ENCODE assay signal across 11 mouse cellular contexts in genomic region chr4:108782421-108783085, GRCm38 (mm10). TPM values are rescaled to one million over a fixed set of nuclear protein-coding genes. Genes with fewer than 3 reads are reported as not detected.
A peak's percentile ranks its signal among the peaks of the same experiment; 100 is the strongest.
DNase-seq lines count a peak whose midpoint lies in the region; ATAC-seq and TF ChIP-seq lines count a peak whose summit lies in the region.
"Had no signal": no experiment of that assay in that cellular context is flagged by ENCODE, and none has a peak within 500 bp of the region (broad histone marks: within the 10 kb centered on the region; RNA-seq: fewer than 3 reads in every experiment).

No protein-coding gene starts in this region.

- no peak for DNase-seq in gastrocnemius, adult 2 months
- DNase-seq in gastrocnemius, postnatal 14 days = no peak
- peak; percentile 77 for DNase-seq in Muller cell, postnatal 12 days (ENCODE audit: inconsistent ontology term)
- no peak for DNase-seq in spleen, postnatal 14 days (ENCODE audit: low spot score in 2 of 2)
- no peak for DNase-seq in gastrocnemius, postnatal 10 days
- DNase-seq: heart, postnatal 4 days; thymus, postnatal 25 days had no signal

- WGBS in midbrain, embryonic 15.5 days = 39% methylated on average over 8 of the region's 8 CpGs

- ATAC-seq in midbrain, embryonic 15.5 days (replicated peaks) = no peak
- ATAC-seq: forebrain, embryonic 15.5 days had no signal

- peaks cover 3% of the 10 kb centered on the region; the same call in 1 of the 2 replicates for H3K4me1 ChIP-seq in embryonic fibroblast, embryonic 13.5 days (ENCODE audit: control insufficient read depth, insufficient read depth, low read length)
- peaks cover 5% of the 10 kb centered on the region for H3K4me1 ChIP-seq in midbrain, embryonic 15.5 days

- no peaks in the 10 kb centered on the region for H3K36me3 ChIP-seq in myocyte (ENCODE audit: control insufficient read depth, insufficient read depth)
- no peaks in the 10 kb centered on the region for H3K36me3 ChIP-seq in midbrain, embryonic 15.5 days (replicated peaks)
- H3K36me3 ChIP-seq: forebrain, embryonic 15.5 days had no signal

- peaks cover 20% of the 10 kb centered on the region for H3K79me2 ChIP-seq in myocyte (ENCODE audit: control insufficient read depth, insufficient read depth)

- no peak overlapping the region for H3ac ChIP-seq in myocyte (ENCODE audit: control insufficient read depth, insufficient read length)

- TF ChIP-seq POLR2A in embryonic fibroblast, embryonic 13.5 days (IDR thresholded peaks at IDR 0.05; ENCODE audit: low read depth, low read length) = no peak
- TF ChIP-seq POLR2A in myocyte (IDR thresholded peaks at IDR 0.05; ENCODE audit: insufficient read length, low read depth) = no peak

- no peaks in the 10 kb centered on the region for H3K9me3 ChIP-seq in midbrain, embryonic 15.5 days
- H3K9me3 ChIP-seq: forebrain, embryonic 15.5 days had no signal

- peak overlapping the region; percentile 5; the same call in 1 of the 2 replicates for H3K4me3 ChIP-seq in gastrocnemius, adult 2 months
- H3K4me3 ChIP-seq in embryonic fibroblast, embryonic 13.5 days (ENCODE audit: insufficient read depth, low read length) = no peak overlapping the region
- no peak overlapping the region for H3K4me3 ChIP-seq in myocyte
- H3K4me3 ChIP-seq in midbrain, embryonic 15.5 days = no peak overlapping the region
- H3K4me3 ChIP-seq: forebrain, embryonic 15.5 days had no signal

- H3K27me3 ChIP-seq in myocyte (ENCODE audit: control insufficient read depth, insufficient read depth, insufficient read length) = no peaks in the 10 kb centered on the region
- no peaks in the 10 kb centered on the region for H3K27me3 ChIP-seq in midbrain, embryonic 15.5 days (replicated peaks)
- H3K27me3 ChIP-seq: forebrain, embryonic 15.5 days had no signal

- intact Hi-C loops in gastrocnemius, adult 2 months (cut with DNase I) = no loop called here
- intact Hi-C loops in gastrocnemius, postnatal 14 days (cut with DNase I; ENCODE audit: low total_unique reads) = loop anchor here (10.0 kb wide), 1 partner anchor 68 kb away; the partner anchor contains the start of gene 3110021N24Rik

- H3K27ac ChIP-seq in gastrocnemius, adult 2 months = peak overlapping the region; percentile 99; the same call in 1 of the 2 replicates
- H3K27ac ChIP-seq in embryonic fibroblast, embryonic 13.5 days (ENCODE audit: insufficient read depth, low read length) = peak overlapping the region; percentile 76; the same call in 1 of the 2 replicates
- no peak overlapping the region for H3K27ac ChIP-seq in midbrain, embryonic 15.5 days
- H3K27ac ChIP-seq: forebrain, embryonic 15.5 days had no signal

- H3K4me2 ChIP-seq in myocyte (ENCODE audit: low read depth) = peak overlapping the region; percentile 66
- H3K4me2 ChIP-seq in midbrain, embryonic 15.5 days = no peak overlapping the region

- TF ChIP-seq CTCF in gastrocnemius, adult 2 months (IDR thresholded peaks at IDR 0.05) = no peak
- TF ChIP-seq CTCF in embryonic fibroblast, embryonic 13.5 days (IDR thresholded peaks at IDR 0.05; ENCODE audit: borderline replicate concordance, insufficient read depth, low read length) = no peak

- H3K9ac ChIP-seq in midbrain, embryonic 15.5 days = no peak overlapping the region
- H3K9ac ChIP-seq: forebrain, embryonic 15.5 days had no signal

TF ChIP-seq in myocyte, 11 proteins besides CTCF, POLR2A, EP300 and RAD21:
- TF ChIP-seq MYOD1 (IDR thresholded peaks at IDR 0.05; ENCODE audit: control insufficient read depth in 1 of 3, insufficient read length in 2 of 3, low read depth in 2 of 3) (no peak), POLR2AphosphoS2 (IDR thresholded peaks at IDR 0.05; ENCODE audit: insufficient read length, low read depth) (no peak), E2F4 (IDR thresholded peaks at IDR 0.05; ENCODE audit: insufficient read depth) (no peak), MYOG (IDR thresholded peaks at IDR 0.05; ENCODE audit: control insufficient read depth in 1 of 3, insufficient read depth in 1 of 3, insufficient read length in 2 of 3, low read depth in 2 of 3) (no peak), SRF (IDR thresholded peaks at IDR 0.05; ENCODE audit: control insufficient read depth, insufficient read length, low read depth) (no peak)

RNA-seq across cellular contexts. Expression of gene Zfyve9, which starts 2.0 kb away (rescaled TPM):
- total RNA-seq in gastrocnemius, adult 2 months (2021) = 10 to 100 TPM; 50.1 to 60.8 TPM
- total RNA-seq in gastrocnemius, postnatal 14 days (2021) = 10 to 100 TPM; 26.7 to 27.2 TPM
- polyA plus RNA-seq in embryonic fibroblast, embryonic 13.5 days (2011; ENCODE audit: insufficient read length, low read depth, missing spikeins) = 15.8 and 20.4 TPM in 2 replicates
- polyA plus RNA-seq in myocyte (2012; fragmentation: generic; extraction: Trizol) = 8.2 TPM
- total RNA-seq in gastrocnemius, postnatal 10 days (2021) = 10 to 100 TPM; 26.1 to 28.5 TPM
- polyA plus RNA-seq in midbrain, embryonic 15.5 days (2015; fragmentation: Nextera tagmentation; extraction: Ambion mirVana) = 6.4 TPM in 2 replicates

RNA-seq across cellular contexts. Expression of gene Btf3l4, which starts 50.9 kb away (rescaled TPM):
- 10 to 100 TPM; 40.4 to 41.1 TPM for total RNA-seq in gastrocnemius, adult 2 months (2021)
- total RNA-seq in gastrocnemius, postnatal 14 days (2021) = 10 to 100 TPM; 59.8 to 67.1 TPM
- 124 and 161 TPM in 2 replicates for polyA plus RNA-seq in embryonic fibroblast, embryonic 13.5 days (2011; ENCODE audit: insufficient read length, low read depth, missing spikeins)
- polyA plus RNA-seq in myocyte (2012; fragmentation: generic; extraction: Trizol) = 64.3 TPM
- total RNA-seq in gastrocnemius, postnatal 10 days (2021) = 10 to 100 TPM; 72.7 to 76.4 TPM
- polyA plus RNA-seq in midbrain, embryonic 15.5 days (2015; fragmentation: Nextera tagmentation; extraction: Ambion mirVana) = 167 and 179 TPM in 2 replicates

RNA-seq across cellular contexts. Expression of gene Txndc12, which starts 51.8 kb away (rescaled TPM):
- total RNA-seq in gastrocnemius, adult 2 months (2021) = 10 to 100 TPM; 10.7 to 11.9 TPM
- 10 to 100 TPM; 16.9 to 19.2 TPM for total RNA-seq in gastrocnemius, postnatal 14 days (2021)
- 80.6 and 94.9 TPM in 2 replicates for polyA plus RNA-seq in embryonic fibroblast, embryonic 13.5 days (2011; ENCODE audit: insufficient read length, low read depth, missing spikeins)
- 46.4 TPM for polyA plus RNA-seq in myocyte (2012; fragmentation: generic; extraction: Trizol)
- total RNA-seq in gastrocnemius, postnatal 10 days (2021) = 10 to 100 TPM; 26.8 to 27.3 TPM
- polyA plus RNA-seq in midbrain, embryonic 15.5 days (2015; fragmentation: Nextera tagmentation; extraction: Ambion mirVana) = 63.8 and 67.4 TPM in 2 replicates
